Mouse (Mus musculus) C3H10T1/2 (cell line): ENCODE data around the gene Gm28036. TPM values are rescaled to one million over a fixed set of nuclear protein-coding genes. Genes with fewer than 3 reads are reported as not detected.

Source experiments
- polyA plus RNA-seq, 2 experiments: library from polyadenylated mRNA; unstranded; fragments of >200 nt; fragmentation: generic; extraction: Trizol; gene quantifications; one replicate each; pipeline ENCODE4 v1.2.1; 2012; ENCODE audit warnings: missing spikeins in 2 of 2

Gene Gm28036
- polyA plus RNA-seq: 1 to 10 TPM in 1 of 2 experiments, not detected in 1; 7.6 TPM

DNA sequence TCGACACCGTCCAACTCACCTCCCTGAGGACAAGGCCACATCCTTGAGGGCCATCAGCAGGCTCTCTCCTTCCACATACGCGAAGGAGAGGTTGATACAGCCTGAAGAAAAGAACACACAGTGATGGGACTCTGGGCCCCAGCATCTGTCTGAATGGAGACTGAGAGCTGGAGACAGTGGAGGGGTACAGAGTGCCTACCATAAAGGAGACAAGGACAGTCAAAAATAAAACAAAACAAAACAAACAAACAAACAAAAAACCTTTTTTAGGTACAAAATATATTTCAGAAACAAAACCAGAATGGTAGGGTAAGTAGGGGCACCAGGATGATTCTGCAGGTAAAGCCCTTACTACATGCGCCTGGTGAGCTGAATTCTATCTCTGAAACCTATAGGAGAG is at the start of gene Gm28036:
TSS of gene Gm28036 (minus strand) at position 101 of the 400 bp plus-strand sequence.

DNA sequence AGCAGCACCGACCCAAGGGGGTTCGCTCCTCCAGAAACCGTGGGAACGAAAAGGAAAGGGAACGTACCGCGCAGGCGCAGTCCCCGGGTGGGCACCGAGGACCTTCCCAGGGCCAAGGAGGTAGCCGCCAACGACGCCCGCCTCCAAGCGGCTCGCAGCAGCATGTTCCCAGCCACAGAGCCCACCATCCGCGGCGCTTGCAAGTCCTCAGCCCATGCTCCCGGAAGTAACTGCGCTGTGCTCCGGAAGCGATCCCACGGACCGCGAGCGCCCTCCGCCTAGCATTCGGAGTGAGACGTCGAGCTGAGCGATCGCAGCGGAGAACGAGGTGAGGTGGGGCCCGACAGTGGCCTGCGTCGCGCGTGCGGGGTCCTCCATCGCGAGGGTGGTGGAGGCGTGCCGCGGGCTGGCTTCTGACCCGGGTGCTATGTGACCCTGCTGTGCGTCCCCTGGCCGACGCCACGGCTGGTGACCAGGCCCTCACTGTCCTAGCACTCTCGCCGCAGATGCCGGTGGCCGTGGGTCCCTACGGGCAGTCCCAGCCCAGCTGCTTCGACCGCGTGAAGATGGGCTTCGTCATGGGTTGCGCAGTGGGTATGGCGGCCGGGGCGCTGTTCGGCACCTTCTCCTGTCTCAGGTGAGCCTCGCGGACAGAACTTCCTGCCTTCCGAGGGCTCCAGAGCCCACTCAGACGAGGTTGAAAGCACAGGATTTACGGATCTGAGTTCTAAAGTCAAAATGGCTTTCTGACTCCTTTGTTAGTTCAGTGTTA is 17.2 kb upstream of the Gm28036 start, which contains the start of the genes Romo1 and Nfs1:
TSS of gene Romo1 (plus strand) at position 87 of the 772 bp plus-strand sequence.
TSS of gene Nfs1 (minus strand) at position 234 of the 772 bp plus-strand sequence.

DNA sequence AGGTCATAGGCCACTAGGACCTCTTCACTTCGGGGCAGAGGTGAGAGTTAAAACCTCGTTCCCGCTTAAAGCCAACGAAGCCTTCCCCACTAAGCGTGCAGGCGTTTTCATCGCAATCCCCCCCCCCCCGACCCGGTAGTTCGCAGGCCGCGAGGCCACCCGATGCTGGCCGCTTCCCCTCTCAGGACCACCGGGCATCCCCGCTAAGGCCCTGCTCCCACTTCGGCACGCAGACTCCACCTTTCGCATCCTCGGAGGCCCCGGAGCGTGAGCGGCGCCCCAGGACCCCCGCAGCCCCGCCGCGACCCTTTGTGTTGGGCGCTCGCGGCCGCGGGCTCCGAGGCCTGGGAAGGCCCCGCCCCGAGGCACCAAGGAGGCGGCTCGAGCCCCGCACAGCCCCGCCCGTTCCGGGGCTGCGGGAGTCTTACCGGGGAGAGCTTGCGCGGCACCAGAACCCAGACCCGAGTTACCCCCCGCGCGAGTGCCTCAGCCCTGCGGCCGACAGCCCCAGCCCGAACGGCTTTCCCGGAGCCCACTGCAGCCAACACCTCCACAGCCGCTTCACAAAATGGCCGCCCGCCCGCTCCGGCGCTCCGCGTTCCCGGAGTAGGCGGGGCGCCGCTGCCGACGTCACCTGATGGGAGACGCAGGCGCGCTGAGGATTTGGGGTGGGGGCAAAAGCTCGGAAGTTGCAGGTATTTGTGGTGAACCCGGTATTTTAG is 15.4 kb downstream of the Gm28036 start, which contains the start of the genes Cpne1 and Rbm12:
TSS of gene Cpne1 (minus strand) at position 608 of the 722 bp plus-strand sequence.
TSS of gene Rbm12 (minus strand) at position 621 of the 722 bp plus-strand sequence.

DNA sequence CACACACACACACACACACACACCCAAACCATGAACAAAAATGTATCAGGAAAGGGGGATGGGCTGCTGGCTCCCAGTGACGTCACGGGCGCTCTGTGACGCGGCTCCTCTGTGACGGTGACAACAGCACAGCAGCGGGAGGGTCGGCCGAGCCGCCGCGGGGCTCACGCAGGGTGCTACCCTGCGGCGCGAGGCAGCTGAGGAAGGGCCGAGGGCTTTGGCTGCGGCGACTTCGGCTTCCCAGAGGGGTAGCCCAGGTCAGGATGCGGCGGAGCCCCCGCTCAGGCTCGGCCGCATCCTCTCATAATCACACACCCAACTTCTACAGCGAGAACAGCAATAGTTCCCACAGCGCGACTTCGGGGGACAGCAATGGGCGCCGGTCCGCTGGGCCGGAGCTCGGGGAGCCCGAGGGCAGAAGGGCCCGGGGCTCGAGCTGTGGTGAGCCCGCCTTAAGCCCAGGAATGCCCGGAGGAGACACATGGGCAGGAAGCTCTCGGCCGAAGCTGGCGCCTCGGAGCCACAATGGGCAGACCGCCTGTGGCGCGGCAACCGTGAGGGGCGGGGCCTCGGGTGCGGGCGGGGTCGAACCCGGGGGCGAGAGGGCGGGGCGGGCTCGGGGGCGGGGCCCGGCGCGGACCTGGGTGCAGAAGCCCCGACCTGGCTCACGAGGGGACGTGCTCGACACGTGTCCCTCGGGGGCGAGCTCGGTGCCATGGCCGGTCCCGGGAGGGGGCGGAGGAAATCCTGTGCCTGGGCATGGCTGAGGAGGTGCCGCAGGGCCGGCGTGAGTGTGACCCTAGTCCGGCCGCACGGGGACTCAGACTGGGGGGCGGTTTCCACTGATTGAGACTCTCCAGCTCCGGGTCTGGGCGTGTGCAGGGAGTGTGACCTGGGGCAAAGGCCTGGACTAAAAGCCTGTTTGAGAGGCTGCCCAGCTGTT is 61.5 kb downstream of the Gm28036 start, which contains the start of gene Spag4:
TSS of gene Spag4 (plus strand) at position 77 of the 943 bp plus-strand sequence.

DNA sequence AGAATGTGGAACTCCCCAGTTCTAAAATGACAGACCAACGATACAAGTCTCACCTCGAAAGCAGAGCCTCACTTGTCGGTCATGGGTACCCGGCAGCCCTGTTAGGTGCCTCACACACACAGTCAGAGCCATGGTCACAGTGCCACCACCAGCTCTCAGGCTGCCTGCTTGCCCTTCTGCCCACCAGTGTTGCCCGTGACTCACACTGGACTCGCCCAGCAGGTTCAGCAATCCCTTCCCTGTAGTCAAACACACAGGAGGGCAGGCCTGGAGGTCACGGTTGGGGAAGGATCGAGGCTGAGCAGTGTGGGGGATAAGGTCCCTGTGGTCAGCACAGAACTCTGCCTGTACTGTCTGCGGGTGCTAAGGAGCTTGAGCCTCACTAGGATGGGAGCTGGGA is 74.1 kb downstream of the Gm28036 start, which contains the start of gene Fer1l4:
TSS of gene Fer1l4 (minus strand) at position 132 of the 400 bp plus-strand sequence.

Other genes with a start within 250 kb of the Gm28036 start
- gene Uqcc1, start 196.8 kb downstream of the Gm28036 start, polyA plus RNA-seq: 10 to 100 TPM; 10.3 to 24.6 TPM
- under 1 TPM in 1 of 2 experiments, not detected in 1; 0.07 TPM for gene Gm15557, start 186.4 kb downstream of the Gm28036 start, polyA plus RNA-seq
- gene Gdf5, start 181.7 kb downstream of the Gm28036 start, polyA plus RNA-seq: under 1 TPM; 0.01 to 0.02 TPM
- 10 to 100 TPM in 1 of 2 experiments, 1 to 10 TPM in 1; 3.8 to 12.5 TPM for gene Cep250, start 170.6 kb downstream of the Gm28036 start, polyA plus RNA-seq
- under 1 TPM; 0.01 to 0.76 TPM for gene 6430550D23Rik, start 119.1 kb downstream of the Gm28036 start, polyA plus RNA-seq
- gene Ergic3, start 119.0 kb downstream of the Gm28036 start, polyA plus RNA-seq: 100 to 1,000 TPM; 330 to 541 TPM
- gene Fer1l4, start 74.1 kb downstream of the Gm28036 start, polyA plus RNA-seq: under 1 TPM in 1 of 2 experiments, not detected in 1; under 0.01 TPM
- gene Spag4, start 61.9 kb downstream of the Gm28036 start, polyA plus RNA-seq: 1 to 10 TPM; 2.1 to 2.8 TPM
- 10 to 100 TPM in 1 of 2 experiments, 1 to 10 TPM in 1; 2.5 to 40.9 TPM for gene Cpne1, start 15.1 kb downstream of the Gm28036 start, polyA plus RNA-seq
- gene Rbm12, start 15.1 kb downstream of the Gm28036 start, polyA plus RNA-seq: 1 to 10 TPM in 1 of 2 experiments, under 1 TPM in 1; 0.62 to 4.9 TPM
- 100 to 1,000 TPM; 325 to 542 TPM for gene Romo1, start 16.9 kb upstream of the Gm28036 start, polyA plus RNA-seq
- gene Nfs1, start 17.1 kb upstream of the Gm28036 start, polyA plus RNA-seq: 10 to 100 TPM; 10.8 to 20.0 TPM
- 10 to 100 TPM; 13.4 to 44.6 TPM for gene Rbm39, start 53.1 kb upstream of the Gm28036 start, polyA plus RNA-seq
- 10 to 100 TPM in 1 of 2 experiments, 1 to 10 TPM in 1; 7.1 to 13.0 TPM for gene Phf20, start 69.4 kb upstream of the Gm28036 start, polyA plus RNA-seq
- 1 to 10 TPM; 4.1 to 4.6 TPM for gene Cnbd2, start 185.2 kb upstream of the Gm28036 start, polyA plus RNA-seq
- 100 to 1,000 TPM; 284 to 337 TPM for gene Scand1, start 185.6 kb upstream of the Gm28036 start, polyA plus RNA-seq